ENCODE assay signal across 23 mouse cellular contexts in genomic region chr15:86076048-86076315, GRCm38 (mm10). TPM values are rescaled to one million over a fixed set of nuclear protein-coding genes. Genes with fewer than 3 reads are reported as not detected.
A peak's percentile ranks its signal among the peaks of the same experiment; 100 is the strongest.
DNase-seq lines count a peak whose midpoint lies in the region; ATAC-seq lines count a peak whose summit lies in the region.
"Had no signal": no experiment of that assay in that cellular context is flagged by ENCODE, and none has a peak within 500 bp of the region (broad histone marks: within the 10 kb centered on the region; RNA-seq: fewer than 3 reads in every experiment).

No protein-coding gene starts in this region.

- intact Hi-C loops in gastrocnemius, postnatal 14 days (cut with DNase I; ENCODE audit: low total_unique reads) = no loop called here
- intact Hi-C loops in heart, postnatal 25 days (cut with DNase I) = no loop called here

- H3K36me3 ChIP-seq in intestine, embryonic 15.5 days = no peaks in the 10 kb centered on the region
- H3K36me3 ChIP-seq: embryonic facial prominence, embryonic 15.5 days; forebrain, embryonic 10.5 days; heart, embryonic 15.5 days; hindbrain, embryonic 10.5 days; hindbrain, embryonic 15.5 days had no signal

- 0 out of 2 replicates have a peak overlapping the region, but pooled peaks have one; percentile 27 for H3K27ac ChIP-seq in intestine, embryonic 15.5 days
- H3K27ac ChIP-seq: embryonic facial prominence, embryonic 15.5 days; forebrain, embryonic 10.5 days; heart, embryonic 15.5 days; hindbrain, embryonic 10.5 days; hindbrain, embryonic 15.5 days had no signal

- H3K9me3 ChIP-seq in intestine, embryonic 15.5 days = no peaks in the 10 kb centered on the region
- H3K9me3 ChIP-seq: embryonic facial prominence, embryonic 15.5 days; forebrain, embryonic 10.5 days; G1E; heart, embryonic 15.5 days; hindbrain, embryonic 10.5 days; hindbrain, embryonic 15.5 days had no signal

- peak overlapping the region; percentile 27 for H3K4me2 ChIP-seq in intestine, embryonic 15.5 days (replicated peaks)
- H3K4me2 ChIP-seq: embryonic facial prominence, embryonic 15.5 days; heart, embryonic 11.5 days; heart, embryonic 15.5 days; hindbrain, embryonic 15.5 days had no signal

- no peak overlapping the region for H3K4me3 ChIP-seq in intestine, embryonic 15.5 days (replicated peaks)
- H3K4me3 ChIP-seq: embryonic facial prominence, embryonic 15.5 days; erythroblast, embryonic 14.5 days; forebrain, embryonic 10.5 days; heart, embryonic 15.5 days; hindbrain, embryonic 10.5 days; hindbrain, embryonic 15.5 days had no signal

- H3K9ac ChIP-seq in intestine, embryonic 15.5 days = no peak overlapping the region
- H3K9ac ChIP-seq: embryonic facial prominence, embryonic 15.5 days; heart, embryonic 15.5 days; hindbrain, embryonic 15.5 days had no signal

- 86% methylated on average over 2 of the region's 2 CpGs for WGBS in intestine, embryonic 15.5 days

- peak; percentile 80 for DNase-seq in gastrocnemius, adult 18-20 months (ENCODE audit: low spot score)
- no peak for DNase-seq in gastrocnemius, postnatal 14 days
- DNase-seq in heart, adult 11 months = peak; percentile 93
- DNase-seq in heart, postnatal 25 days (ENCODE audit: low spot score) = no peak
- peak; percentile 76 for DNase-seq in skeletal muscle tissue, adult 2 months (ENCODE audit: low read depth, low spot score)
- DNase-seq in adrenal gland, postnatal 25 days = no peak
- DNase-seq: adrenal gland, adult 8-10 months; B cell, adult 2 months; cerebellum, adult 11 months; cerebellum, adult 8-10 months; cerebellum, postnatal 14 days; embryo, embryonic 11 days; heart, postnatal 14 days had no signal

- no peak for ATAC-seq in intestine, embryonic 15.5 days
- ATAC-seq: forebrain, embryonic 14.5 days had no signal

- H3K27me3 ChIP-seq in intestine, embryonic 15.5 days (replicated peaks) = no peaks in the 10 kb centered on the region
- H3K27me3 ChIP-seq: embryonic facial prominence, embryonic 15.5 days; heart, embryonic 15.5 days; hindbrain, embryonic 15.5 days had no signal

- peaks cover 43% of the 10 kb centered on the region for H3K4me1 ChIP-seq in intestine, embryonic 15.5 days (replicated peaks)

RNA-seq across cellular contexts. Expression of gene Gramd4, which starts 18.5 kb away (rescaled TPM):
- 10 to 100 TPM in 1 of 2 experiments, 1 to 10 TPM in 1; 7.6 to 12.1 TPM for total RNA-seq in gastrocnemius, adult 18-20 months (2021)
- 1 to 10 TPM; 7.2 to 8.2 TPM for total RNA-seq in gastrocnemius, postnatal 14 days (2021)
- total RNA-seq in heart, postnatal 25 days (2021) = 10 to 100 TPM; 30.4 to 34.7 TPM
- 12.4 and 13.6 TPM in 2 replicates for polyA plus RNA-seq in intestine, embryonic 15.5 days (2015; fragmentation: Nextera tagmentation; extraction: Ambion mirVana)
- total RNA-seq in adrenal gland, postnatal 25 days (2021) = 10.1 and 17.4 TPM in 2 replicates

RNA-seq across cellular contexts. Expression of gene Celsr1, which starts 42.4 kb away (rescaled TPM):
- total RNA-seq in gastrocnemius, adult 18-20 months (2021) = under 1 TPM; 0.24 to 0.32 TPM
- under 1 TPM; 0.31 to 0.94 TPM for total RNA-seq in gastrocnemius, postnatal 14 days (2021)
- total RNA-seq in heart, postnatal 25 days (2021) = 1 to 10 TPM; 6.6 to 7.2 TPM
- polyA plus RNA-seq in intestine, embryonic 15.5 days (2015; fragmentation: Nextera tagmentation; extraction: Ambion mirVana) = 1.1 TPM in 2 replicates
- total RNA-seq in adrenal gland, postnatal 25 days (2021) = 6.9 and 8.7 TPM in 2 replicates

Comparison
In these comparisons a context has a peak if more than half of its experiments do, and no peak if none do; other contexts are left out.
1. DNase-seq: peak in gastrocnemius, adult 18-20 months (single experiment), heart, adult 11 months (single experiment) and skeletal muscle tissue, adult 2 months (single experiment); none in gastrocnemius, postnatal 14 days (single experiment), heart, postnatal 25 days (single experiment) and adrenal gland, postnatal 25 days (single experiment).